35 mouse cellular contexts compared by ENCODE assay signal in genomic region chr9:15140546-15140945, GRCm38 (mm10). TPM values are rescaled to one million over a fixed set of nuclear protein-coding genes. Genes with fewer than 3 reads are reported as not detected.
"Had no signal": no experiment of that assay in that cellular context is flagged by ENCODE, and none has a peak within 500 bp of the region (broad histone marks: within the 10 kb centered on the region; RNA-seq: fewer than 3 reads in every experiment).

No protein-coding gene starts in this region.

- H3K4me3 ChIP-seq: heart, embryonic 13.5 days; heart, embryonic 15.5 days; hindbrain, embryonic 13.5 days; hindbrain, embryonic 15.5 days; kidney, embryonic 15.5 days; limb, embryonic 13.5 days; limb, embryonic 15.5 days; liver, embryonic 12.5 days had no signal

- H3K4me1 ChIP-seq: heart, embryonic 15.5 days; hindbrain, embryonic 13.5 days; hindbrain, embryonic 15.5 days; kidney, embryonic 15.5 days; limb, embryonic 13.5 days; limb, embryonic 15.5 days; liver, embryonic 12.5 days had no signal

- H3K36me3 ChIP-seq: heart, embryonic 13.5 days; heart, embryonic 15.5 days; hindbrain, embryonic 13.5 days; hindbrain, embryonic 15.5 days; kidney, embryonic 15.5 days; limb, embryonic 13.5 days; limb, embryonic 15.5 days; liver, embryonic 12.5 days had no signal

- H3K27ac ChIP-seq: heart, embryonic 13.5 days; heart, embryonic 15.5 days; hindbrain, embryonic 13.5 days; hindbrain, embryonic 15.5 days; hindbrain, postnatal 0 days; kidney, embryonic 15.5 days; kidney, postnatal 0 days; limb, embryonic 13.5 days; limb, embryonic 15.5 days; liver, embryonic 12.5 days; liver, embryonic 14.5 days had no signal

- H3K9ac ChIP-seq: forebrain, postnatal 0 days; heart, embryonic 13.5 days; heart, embryonic 15.5 days; hindbrain, embryonic 13.5 days; hindbrain, embryonic 15.5 days; kidney, embryonic 15.5 days; limb, embryonic 13.5 days; limb, embryonic 15.5 days; liver, embryonic 12.5 days; liver, embryonic 14.5 days had no signal

- H3K27me3 ChIP-seq: heart, embryonic 13.5 days; heart, embryonic 15.5 days; hindbrain, embryonic 13.5 days; hindbrain, embryonic 15.5 days; kidney, embryonic 15.5 days; limb, embryonic 13.5 days; limb, embryonic 15.5 days; liver, embryonic 12.5 days had no signal

- H3K9me3 ChIP-seq: heart, embryonic 15.5 days; hindbrain, embryonic 13.5 days; hindbrain, embryonic 15.5 days; kidney, embryonic 15.5 days; limb, embryonic 13.5 days; limb, embryonic 15.5 days; liver, embryonic 12.5 days had no signal

- DNase-seq: forebrain, postnatal 0 days; gastrocnemius, postnatal 14 days; gastrocnemius, postnatal 36 days; heart, postnatal 36 days; kidney, adult 18-20 months; kidney, adult 9 months; kidney, postnatal 14 days; layer of hippocampus, adult 9-11 months; layer of hippocampus, postnatal 36 days; left cerebral cortex, postnatal 4 days had no signal

RNA-seq across cellular contexts. Expression of gene Hephl1, which starts 28.6 kb away (rescaled TPM):
- total RNA-seq: forebrain, postnatal 0 days; hematopoietic stem cell, adult 5-6 weeks; layer of hippocampus, adult 18-20 months; layer of hippocampus, adult 8-10 months; layer of hippocampus, postnatal 14 days; layer of hippocampus, postnatal 36 days; left cerebral cortex, adult 18-20 months; left cerebral cortex, adult 8-10 months; left cerebral cortex, postnatal 10 days; left cerebral cortex, postnatal 25 days; liver, adult 2 months had no signal
- polyA plus RNA-seq: forebrain, postnatal 0 days; heart, embryonic 13.5 days; hindbrain, embryonic 11.5 days; hindbrain, embryonic 13.5 days; hindbrain, embryonic 15.5 days; hindbrain, postnatal 0 days; intestine, embryonic 14.5 days; intestine, embryonic 16.5 days; kidney, postnatal 0 days; limb, embryonic 11.5 days; limb, embryonic 13.5 days; liver, adult 2 months; liver, embryonic 12.5 days; liver, embryonic 16.5 days had no signal
